Mouse (Mus musculus): Measurements from ENCODE around the gene Adarb1. TPM values are rescaled to one million over a fixed set of nuclear protein-coding genes. Genes with fewer than 3 reads are reported as not detected.

The Adarb1 gene
- total and polyA plus RNA-seq, 3 experiments: 11.4 to 17.2 (median 17.1) TPM

GRCm38 (mm10) chr10:77398082-77398481, 20.0 kb downstream of the Adarb1 start:
- Histone ChIP-seq H3K27ac (peak overlapping the region; percentile 84), H3K4me3 (no peak overlapping the region), H3K79me2 (replicated peaks; ENCODE audit: control insufficient read depth, insufficient read depth, low read length) (peaks cover 1% of the 10 kb centered on the region; the same call in 1 of the 2 replicates), H3K4me1 (ENCODE audit: control insufficient read depth, insufficient read depth, low read length) (peaks cover 35% of the 10 kb centered on the region), H3K27me3 (ENCODE audit: control insufficient read depth, insufficient read depth, low read length) (no peaks in the 10 kb centered on the region), H3K36me3 (ENCODE audit: control insufficient read depth, insufficient read depth, low read length) (peaks cover 7% of the 10 kb centered on the region), H3K9ac (ENCODE audit: low read depth, low read length) (no peak overlapping the region)
- WGBS: 26% methylated on average over 3 of the region's 3 CpGs
- intact Hi-C loops (cut with DNase I): loop anchor here (1.0 to 5.0 kb wide), 2 partner anchors 36 to 41 kb away; no protein-coding TSS in a partner anchor
- DNase-seq: peak; percentile 65 to 73
- TF ChIP-seq POLR2A (IDR thresholded peaks at IDR 0.05; ENCODE audit: insufficient read depth, low read depth, low read length) (no peak), CTCF (IDR thresholded peaks at IDR 0.05) (no peak), EP300 (IDR thresholded peaks at IDR 0.05; ENCODE audit: insufficient read depth, low read depth, low read length) (peak; percentile 86)

GRCm38 (mm10) chr10:77397056-77397642, 20.9 kb downstream of the Adarb1 start:
- no peak overlapping the region for H3K9ac ChIP-seq (ENCODE audit: low read depth, low read length)
- DNase-seq: peak in 1 of 2 experiments; percentile 46
- H3K4me3 ChIP-seq: no peak overlapping the region
- H3K79me2 ChIP-seq (replicated peaks; ENCODE audit: control insufficient read depth, insufficient read depth, low read length): 0 out of 2 replicates have a peak, but pooled peaks cover 1% of the 10 kb centered on the region
- H3K4me1 ChIP-seq (ENCODE audit: control insufficient read depth, insufficient read depth, low read length): peaks cover 28% of the 10 kb centered on the region
- intact Hi-C loops (cut with DNase I): loop anchor here (5.0 kb wide), 1 partner anchor 40 kb away; no protein-coding TSS in a partner anchor
- H3K36me3 ChIP-seq (ENCODE audit: control insufficient read depth, insufficient read depth, low read length): peaks cover 7% of the 10 kb centered on the region
- no peaks in the 10 kb centered on the region for H3K27me3 ChIP-seq (ENCODE audit: control insufficient read depth, insufficient read depth, low read length)
- WGBS: 47% methylated on average over 6 of the region's 6 CpGs
- H3K27ac ChIP-seq: peak overlapping the region; percentile 84
- TF ChIP-seq POLR2A (IDR thresholded peaks at IDR 0.05; ENCODE audit: insufficient read depth, low read depth, low read length) (no peak), EP300 (IDR thresholded peaks at IDR 0.05; ENCODE audit: insufficient read depth, low read depth, low read length) (0 out of 2 replicates have a peak, but pooled peaks have one; percentile 65), CTCF (IDR thresholded peaks at IDR 0.05) (no peak)

- no peak for DNase-seq
- Histone ChIP-seq H3K27me3 (ENCODE audit: control insufficient read depth, insufficient read depth, low read length) (no peaks in the 10 kb centered on the region), H3K27ac (peak overlapping the region; percentile 23; the same call in 1 of the 2 replicates), H3K4me3 (no peak overlapping the region), H3K79me2 (replicated peaks; ENCODE audit: control insufficient read depth, insufficient read depth, low read length) (0 out of 2 replicates have a peak, but pooled peaks cover under 1% of the 10 kb centered on the region), H3K4me1 (ENCODE audit: control insufficient read depth, insufficient read depth, low read length) (peaks cover 23% of the 10 kb centered on the region), H3K36me3 (ENCODE audit: control insufficient read depth, insufficient read depth, low read length) (peaks cover 7% of the 10 kb centered on the region), H3K9ac (ENCODE audit: low read depth, low read length) (no peak overlapping the region)
- TF ChIP-seq CTCF (IDR thresholded peaks at IDR 0.05) (no peak), EP300 (IDR thresholded peaks at IDR 0.05; ENCODE audit: insufficient read depth, low read depth, low read length) (no peak), POLR2A (IDR thresholded peaks at IDR 0.05; ENCODE audit: insufficient read depth, low read depth, low read length) (no peak)
- intact Hi-C loops (cut with DNase I): loop anchor here (5.0 kb wide), 1 partner anchor 39 kb away; no protein-coding TSS in a partner anchor
- WGBS: 97% methylated on average over 1 of the region's 1 CpGs
These were observed 22.1 kb downstream of the Adarb1 start for GRCm38 (mm10) chr10:77396015-77396414.

- no peak overlapping the region for H3K9ac ChIP-seq (ENCODE audit: low read depth, low read length)
- no peak for DNase-seq
- H3K36me3 ChIP-seq (ENCODE audit: control insufficient read depth, insufficient read depth, low read length): peaks cover 10% of the 10 kb centered on the region
- intact Hi-C loops (cut with DNase I): no loop called here
- no peak overlapping the region for H3K4me3 ChIP-seq
- H3K4me1 ChIP-seq (ENCODE audit: control insufficient read depth, insufficient read depth, low read length): peaks cover 7% of the 10 kb centered on the region
- no peak for TF ChIP-seq CTCF (IDR thresholded peaks at IDR 0.05)
- no peak for TF ChIP-seq EP300 (IDR thresholded peaks at IDR 0.05; ENCODE audit: insufficient read depth, low read depth, low read length)
- TF ChIP-seq POLR2A (IDR thresholded peaks at IDR 0.05; ENCODE audit: insufficient read depth, low read depth, low read length): no peak
- peaks cover 4% of the 10 kb centered on the region; the same call in 1 of the 2 replicates for H3K79me2 ChIP-seq (replicated peaks; ENCODE audit: control insufficient read depth, insufficient read depth, low read length)
- H3K27me3 ChIP-seq (ENCODE audit: control insufficient read depth, insufficient read depth, low read length): no peaks in the 10 kb centered on the region
- WGBS: 82% methylated on average over 6 of the region's 6 CpGs
- H3K27ac ChIP-seq: no peak overlapping the region
These were observed 27.0 kb downstream of the Adarb1 start for GRCm38 (mm10) chr10:77391072-77391471.

- intact Hi-C loops (cut with DNase I): no loop called here
- no peak overlapping the region for H3K27ac ChIP-seq
- DNase-seq: no peak
- H3K4me3 ChIP-seq: no peak overlapping the region
- TF ChIP-seq CTCF (IDR thresholded peaks at IDR 0.05) (no peak), EP300 (IDR thresholded peaks at IDR 0.05; ENCODE audit: insufficient read depth, low read depth, low read length) (no peak), POLR2A (IDR thresholded peaks at IDR 0.05; ENCODE audit: insufficient read depth, low read depth, low read length) (no peak)
- no peak overlapping the region for H3K9ac ChIP-seq (ENCODE audit: low read depth, low read length)
- H3K36me3 ChIP-seq (ENCODE audit: control insufficient read depth, insufficient read depth, low read length): peaks cover 14% of the 10 kb centered on the region
- peaks cover 5% of the 10 kb centered on the region for H3K4me1 ChIP-seq (ENCODE audit: control insufficient read depth, insufficient read depth, low read length)
- H3K79me2 ChIP-seq (replicated peaks; ENCODE audit: control insufficient read depth, insufficient read depth, low read length): peaks cover 5% of the 10 kb centered on the region; the same call in 1 of the 2 replicates
- H3K27me3 ChIP-seq (ENCODE audit: control insufficient read depth, insufficient read depth, low read length): no peaks in the 10 kb centered on the region
- 100% methylated on average over 1 of the region's 1 CpGs for WGBS
These were observed 30.5 kb downstream of the Adarb1 start for GRCm38 (mm10) chr10:77387558-77387957.

GRCm38 (mm10) chr10:77385731-77386130, 32.3 kb downstream of the Adarb1 start:
- DNase-seq: no peak
- H3K4me1 ChIP-seq (ENCODE audit: control insufficient read depth, insufficient read depth, low read length): peaks cover 11% of the 10 kb centered on the region
- H3K27ac ChIP-seq: peak overlapping the region; percentile 52
- no peaks in the 10 kb centered on the region for H3K27me3 ChIP-seq (ENCODE audit: control insufficient read depth, insufficient read depth, low read length)
- peaks cover 19% of the 10 kb centered on the region for H3K36me3 ChIP-seq (ENCODE audit: control insufficient read depth, insufficient read depth, low read length)
- intact Hi-C loops (cut with DNase I): no loop called here
- TF ChIP-seq POLR2A (IDR thresholded peaks at IDR 0.05; ENCODE audit: insufficient read depth, low read depth, low read length) (no peak), CTCF (IDR thresholded peaks at IDR 0.05) (no peak), EP300 (IDR thresholded peaks at IDR 0.05; ENCODE audit: insufficient read depth, low read depth, low read length) (no peak)
- H3K9ac ChIP-seq (ENCODE audit: low read depth, low read length): no peak overlapping the region
- H3K79me2 ChIP-seq (replicated peaks; ENCODE audit: control insufficient read depth, insufficient read depth, low read length): peaks cover 5% of the 10 kb centered on the region; the same call in 1 of the 2 replicates
- WGBS: 27% methylated on average over 4 of the region's 4 CpGs
- H3K4me3 ChIP-seq: no peak overlapping the region

Measured in heart, adult 2 months (tissue).